Mouse (Mus musculus): Measurements from ENCODE around the gene Krt14.

Gene Krt14

GRCm38 (mm10) chr11:100157908-100158477 lies 49.4 kb downstream of the Krt14 start:
- no peak for DNase-seq

GRCm38 (mm10) chr11:100157331-100157730 lies 50.0 kb downstream of the Krt14 start:
- DNase-seq, result no peak

GRCm38 (mm10) chr11:100155497-100156255 lies 51.7 kb downstream of the Krt14 start:
- DNase-seq, result no peak

Measured in retina, postnatal 1 day (tissue).